Mouse (Mus musculus): ENCODE data around the gene Arrb2. TPM values are rescaled to one million over a fixed set of nuclear protein-coding genes. Genes with fewer than 3 reads are reported as not detected.

The Arrb2 gene
- polyA plus RNA-seq, 1 experiment from 2014 or later: 312 TPM

Other genes starting within 250 kb of the Arrb2 start
- gene Slc16a11, start 219.9 kb upstream of the Arrb2 start, polyA plus RNA-seq (2018): not detected in 3 replicates
- 7.4 to 12.5 TPM (median 10.7 TPM) in 3 replicates for gene Slc16a13, start 211.6 kb upstream of the Arrb2 start, polyA plus RNA-seq (2018)
- 0.14 TPM in 1 of 3 replicates, not detected in the others for gene Bcl6b, start 202.8 kb upstream of the Arrb2 start, polyA plus RNA-seq (2018)
- gene 0610010K14Rik, start 194.7 kb upstream of the Arrb2 start, polyA plus RNA-seq (2018): 55.0 to 61.6 TPM (median 59.2 TPM) in 3 replicates
- gene Gm21988, start 192.8 kb upstream of the Arrb2 start, polyA plus RNA-seq (2018): 2.6 to 6.0 TPM (median 4.8 TPM) in 3 replicates
- gene Rnasek, start 192.8 kb upstream of the Arrb2 start, polyA plus RNA-seq (2018): 534 to 573 TPM (median 562 TPM) in 3 replicates
- gene Alox12, start 177.3 kb upstream of the Arrb2 start, polyA plus RNA-seq (2018): 0.09 to 0.95 TPM (median 0.17 TPM) in 3 replicates
- gene Alox12e, start 110.0 kb upstream of the Arrb2 start, polyA plus RNA-seq (2018): not detected in 3 replicates
- gene Alox15, start 80.6 kb upstream of the Arrb2 start, polyA plus RNA-seq (2018): not detected in 3 replicates
- 16.8 to 21.8 TPM (median 20.3 TPM) in 3 replicates for gene Pelp1, start 22.6 kb upstream of the Arrb2 start, polyA plus RNA-seq (2018)
- gene Med11, start 19.3 kb downstream of the Arrb2 start, polyA plus RNA-seq (2018): 29.8 to 44.9 TPM (median 39.4 TPM) in 3 replicates
- gene Zmynd15, start 26.8 kb downstream of the Arrb2 start, polyA plus RNA-seq (2018): 2.4 to 5.2 TPM (median 4.4 TPM) in 3 replicates
- 84.4 to 133 TPM (median 111 TPM) in 3 replicates for gene Cxcl16, start 27.3 kb downstream of the Arrb2 start, polyA plus RNA-seq (2018)
- gene Tm4sf5, start 72.6 kb downstream of the Arrb2 start, polyA plus RNA-seq (2018): 2.7 to 4.1 TPM in 2 of 3 replicates, not detected in the other
- not detected in 3 replicates for gene Vmo1, start 82.0 kb downstream of the Arrb2 start, polyA plus RNA-seq (2018)
- gene Gltpd2, start 86.6 kb downstream of the Arrb2 start, polyA plus RNA-seq (2018): not detected in 3 replicates
- gene Psmb6, start 92.7 kb downstream of the Arrb2 start, polyA plus RNA-seq (2018): 305 to 399 TPM (median 395 TPM) in 3 replicates
- not detected in 3 replicates for gene Gm40193, start 100.3 kb downstream of the Arrb2 start, polyA plus RNA-seq (2018)
- gene Pld2, start 107.4 kb downstream of the Arrb2 start, polyA plus RNA-seq (2018): 19.1 to 36.3 TPM (median 25.0 TPM) in 3 replicates
- gene Mink1, start 130.2 kb downstream of the Arrb2 start, polyA plus RNA-seq (2018): 23.4 to 63.5 TPM (median 51.1 TPM) in 3 replicates
- not detected in 3 replicates for gene 4930544D05Rik, start 183.2 kb downstream of the Arrb2 start, polyA plus RNA-seq (2018)
- not detected in 3 replicates for gene Chrne, start 186.6 kb downstream of the Arrb2 start, polyA plus RNA-seq (2018)
- 0.09 to 2.0 TPM (median 0.28 TPM) in 3 replicates for gene Gp1ba, start 206.5 kb downstream of the Arrb2 start, polyA plus RNA-seq (2018)
- 11.6 to 41.2 TPM (median 23.9 TPM) in 3 replicates for gene Rnf167, start 214.6 kb downstream of the Arrb2 start, polyA plus RNA-seq (2018)
- gene Slc25a11, start 214.8 kb downstream of the Arrb2 start, polyA plus RNA-seq (2018): 53.0 to 112 TPM (median 103 TPM) in 3 replicates
- gene Pfn1, start 222.0 kb downstream of the Arrb2 start, polyA plus RNA-seq (2018): 1,563 to 2,873 TPM (median 2,872 TPM) in 3 replicates
- gene Eno3, start 224.6 kb downstream of the Arrb2 start, polyA plus RNA-seq (2018): 3.0 to 5.4 TPM (median 4.8 TPM) in 3 replicates
- gene Spag7, start 236.8 kb downstream of the Arrb2 start, polyA plus RNA-seq (2018): 72.0 to 176 TPM (median 83.0 TPM) in 3 replicates

All from macrophage (primary cell).